Mouse (Mus musculus) urinary bladder, postnatal 4 days (tissue): ENCODE results near the gene Trim59.
"Not testable (repeated sequence)": the region's sequence is repeated elsewhere in the genome, so short reads cannot be mapped to it uniquely, and the experiment has no call there.

Experiments used
- DNase-seq, 2 experiments: peaks; one replicate each; pipeline ENCODE4 v3.0.0; 2021 to 2022; ENCODE audit warnings: low spot score in 2 of 2

Trim59 gene

DNA sequence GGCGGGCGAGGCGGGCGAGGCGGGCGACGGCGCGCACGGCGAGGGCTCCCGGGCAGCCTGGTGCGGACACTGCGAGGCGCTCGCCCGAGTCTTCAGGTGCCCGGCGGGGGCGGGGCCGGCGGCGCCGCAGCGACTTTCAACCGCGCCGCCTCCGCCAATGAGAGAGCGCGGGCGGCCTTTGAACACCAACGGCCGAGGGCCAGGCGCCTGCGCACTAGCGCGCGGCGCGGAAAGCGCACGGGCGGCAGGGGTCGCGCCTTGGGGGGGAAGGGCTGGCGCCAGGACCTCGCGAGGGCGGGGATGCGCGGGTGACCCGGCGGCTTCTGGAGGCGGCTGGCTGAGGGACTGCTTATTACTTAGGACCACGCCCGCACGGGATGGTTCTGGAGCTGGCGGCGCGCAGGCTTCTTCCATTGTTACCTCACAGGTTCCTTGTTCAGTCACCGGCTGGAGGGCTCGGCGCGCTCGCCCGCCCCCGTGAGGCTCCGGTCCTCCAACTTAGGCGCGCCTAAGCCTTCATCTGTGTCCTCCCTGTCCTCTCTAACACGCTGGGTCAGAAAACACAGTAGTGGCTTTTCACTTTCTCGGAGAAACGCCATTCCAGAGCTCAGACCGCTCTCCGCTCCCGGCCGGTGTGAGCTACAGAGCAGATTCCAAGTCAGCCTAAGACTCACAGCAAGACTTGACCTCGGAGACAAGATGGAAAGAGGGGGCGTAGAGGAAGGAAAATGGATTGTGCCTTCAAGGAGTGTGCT lies at the start of gene Trim59:
Gene Trim59, minus strand, starts transcription at position 111 of the 755 bp plus-strand sequence.
- peak; percentile 88 to 89 for DNase-seq

DNA sequence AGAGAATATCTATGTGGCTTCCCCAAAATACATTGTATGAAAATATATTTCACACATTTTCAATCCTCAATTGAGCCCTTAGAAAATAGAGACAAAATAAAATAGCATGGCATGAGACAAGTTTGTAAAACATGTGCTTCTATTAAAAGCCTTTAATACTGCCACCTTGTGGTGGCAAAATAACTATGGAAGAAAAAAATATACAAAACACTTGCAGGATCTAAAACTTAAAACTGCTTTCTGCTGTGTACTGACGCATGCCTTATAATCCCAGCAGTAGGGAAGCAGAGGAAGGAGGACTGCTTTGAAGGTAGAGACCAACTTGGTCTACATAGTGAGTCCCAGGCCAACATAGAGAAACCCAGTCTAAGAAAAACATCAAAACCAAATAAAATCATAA lies 19.4 kb upstream of the Trim59 start:
- DNase-seq = no peak

DNA sequence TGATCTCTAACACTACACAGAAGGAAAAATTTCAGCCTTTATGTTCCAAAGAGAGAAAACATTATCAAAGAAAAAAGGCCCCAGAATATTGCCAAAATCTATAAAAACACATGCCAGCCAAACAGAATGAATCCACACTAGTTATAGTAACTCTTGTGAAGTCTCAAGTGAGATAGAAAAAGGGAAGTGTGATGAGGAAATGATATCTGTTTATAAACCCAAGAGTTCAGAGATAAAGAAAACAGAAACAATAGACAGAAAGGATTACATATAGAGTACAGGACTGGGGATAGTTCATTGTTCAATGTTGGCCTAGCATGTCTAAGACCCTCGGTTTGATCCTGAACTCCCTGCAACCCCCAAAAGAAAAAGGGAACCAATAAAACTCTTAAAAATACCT lies 18.2 kb upstream of the Trim59 start:
- DNase-seq = no peak

DNA sequence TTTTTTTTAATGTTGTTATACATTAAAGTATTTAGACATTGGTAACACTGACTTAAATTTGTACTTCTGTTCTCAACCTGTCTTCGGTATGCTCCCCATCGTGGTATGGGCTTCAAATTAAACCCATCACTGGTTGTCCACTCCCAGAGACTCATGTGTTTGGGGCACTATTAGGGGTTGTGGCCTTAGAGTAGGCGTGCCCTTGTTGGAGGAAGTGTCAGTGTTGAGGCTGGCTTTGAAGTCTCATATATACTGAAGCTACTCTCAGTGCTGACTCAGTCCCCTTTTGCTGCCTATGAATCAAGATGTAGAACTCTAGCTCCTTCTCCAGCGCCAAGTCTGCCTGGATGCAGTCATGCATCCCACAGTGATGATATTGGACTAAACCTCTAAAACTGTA lies 16.1 kb upstream of the Trim59 start:
- DNase-seq = no peak

DNA sequence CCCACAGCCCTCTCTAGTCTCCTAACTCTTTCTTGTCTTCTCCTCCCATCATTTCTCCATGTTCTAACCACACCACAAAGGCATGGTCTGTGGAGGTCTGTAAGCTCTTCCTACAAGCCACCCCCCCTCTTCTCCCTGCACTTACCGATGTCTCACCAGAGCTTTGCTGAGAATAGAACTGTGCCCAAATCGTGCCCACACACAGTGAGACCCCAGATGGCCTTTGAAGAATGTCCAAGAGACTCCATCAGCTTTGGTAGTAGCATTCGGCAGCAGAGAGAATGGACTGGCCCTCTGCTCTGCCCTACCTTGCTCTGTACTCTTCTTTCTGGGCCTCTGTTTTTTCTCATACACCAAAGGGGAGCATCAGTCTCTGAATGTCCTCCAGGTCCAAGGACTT lies 11.3 kb upstream of the Trim59 start:
- no peak for DNase-seq

DNA sequence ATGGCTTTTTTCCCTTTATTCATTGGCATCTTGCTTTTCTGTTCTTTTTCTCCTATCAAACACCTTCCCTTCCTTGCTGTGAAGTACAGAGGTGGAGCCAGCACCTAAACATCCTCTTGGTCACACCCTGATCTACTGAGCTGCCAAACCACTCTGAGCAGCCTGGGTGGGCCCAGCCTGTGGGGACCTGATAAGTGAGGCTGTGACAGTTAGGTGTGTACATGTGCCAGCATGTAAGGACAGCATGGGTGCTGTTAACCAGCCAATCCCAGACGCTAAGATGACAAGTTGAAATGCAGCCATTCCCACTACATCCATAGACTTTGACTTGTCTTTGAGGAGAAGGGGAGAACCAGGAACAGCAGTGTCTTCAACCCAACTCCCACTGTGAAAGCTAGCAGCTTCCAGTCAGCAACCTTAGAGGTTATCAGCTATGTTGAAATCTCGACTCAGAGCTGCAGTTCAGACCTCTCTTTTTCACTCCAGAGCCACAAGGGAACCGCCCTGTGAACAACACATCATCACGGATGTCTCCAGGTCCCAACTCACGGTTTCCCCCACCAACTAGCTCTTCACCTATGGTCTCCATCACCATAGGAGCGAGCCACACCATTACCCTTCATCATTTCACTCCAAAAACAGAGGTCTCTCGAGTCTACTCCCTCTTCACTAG lies 10.3 kb upstream of the Trim59 start:
- no peak for DNase-seq

DNA sequence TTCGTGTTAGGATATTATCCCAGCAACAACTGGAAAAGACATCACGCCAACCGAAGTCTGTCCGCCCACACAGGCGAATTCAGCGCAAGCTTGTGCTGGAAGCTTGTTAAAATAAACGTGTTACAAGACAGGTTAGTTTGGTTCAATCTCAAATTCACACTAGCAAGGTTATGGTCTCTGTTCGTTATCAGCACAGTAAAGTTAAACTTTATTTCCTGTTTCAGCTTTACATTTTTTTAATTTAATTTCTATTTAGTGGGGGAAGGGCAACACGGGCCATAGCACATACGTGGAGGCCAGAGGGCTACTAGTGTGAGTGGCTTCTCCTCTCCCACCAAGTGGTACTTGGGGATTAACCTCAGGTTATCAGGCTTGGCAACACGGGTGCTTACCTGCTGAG lies 7.3 kb upstream of the Trim59 start:
- DNase-seq = no peak

DNA sequence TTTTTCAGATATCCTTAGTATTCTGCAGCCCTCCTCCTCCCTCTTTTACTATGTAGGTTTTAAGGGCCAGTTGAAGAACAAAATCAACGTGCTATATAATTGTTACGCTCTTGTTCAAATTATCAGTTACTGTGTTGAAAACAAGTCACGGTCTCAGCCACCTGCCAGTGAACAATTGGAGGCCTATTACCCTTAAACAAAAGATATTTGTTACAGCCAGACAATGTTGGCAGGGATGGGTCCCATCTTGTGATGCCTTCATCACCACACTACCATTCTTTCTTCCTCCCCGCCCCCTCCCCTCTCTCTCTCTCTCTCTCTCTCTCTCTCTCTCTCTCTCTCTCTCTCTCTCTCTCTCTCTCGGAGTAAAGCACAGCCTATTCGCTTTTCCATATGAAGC lies 4.5 kb upstream of the Trim59 start:
- no peak for DNase-seq

DNA sequence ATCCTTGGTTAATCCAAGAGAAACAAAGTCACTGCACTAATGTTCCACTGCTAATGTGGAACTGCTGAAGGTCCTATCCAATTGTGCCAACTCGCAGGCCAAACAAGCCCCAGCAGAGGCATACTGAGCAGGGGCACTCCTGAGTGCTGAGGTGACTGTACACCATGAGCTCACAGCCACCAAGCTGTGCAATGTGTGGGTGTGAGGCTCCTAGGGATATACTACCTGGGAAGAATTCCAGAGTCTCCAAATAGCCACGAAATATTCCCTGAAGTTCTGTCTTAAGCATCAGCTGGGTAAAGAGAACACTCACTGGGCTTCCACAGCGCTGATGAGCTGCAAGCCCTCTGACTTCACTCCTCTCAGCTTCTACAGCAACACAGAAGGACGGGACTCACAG lies 3.1 kb upstream of the Trim59 start:
- no peak for DNase-seq

DNA sequence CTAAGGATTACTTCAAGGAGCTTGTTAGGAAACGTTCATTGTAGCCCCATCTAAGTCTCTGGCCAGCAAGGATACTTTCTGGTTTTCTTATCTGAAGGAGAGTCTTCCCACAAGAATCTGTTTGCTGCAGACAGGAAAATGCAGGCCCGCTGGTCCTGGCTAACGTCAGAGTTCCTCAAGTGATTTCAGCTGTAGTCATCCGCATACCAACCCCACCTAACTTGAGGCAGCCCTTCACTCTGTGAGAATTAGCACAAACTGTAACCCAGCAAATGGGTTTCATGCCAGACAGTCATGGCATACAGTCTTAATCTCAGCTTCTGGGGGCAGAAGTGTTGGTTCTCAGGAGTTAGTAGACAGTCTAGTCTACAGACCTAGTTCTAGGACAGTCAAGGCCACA lies 2.0 kb upstream of the Trim59 start:
- no peak for DNase-seq

DNA sequence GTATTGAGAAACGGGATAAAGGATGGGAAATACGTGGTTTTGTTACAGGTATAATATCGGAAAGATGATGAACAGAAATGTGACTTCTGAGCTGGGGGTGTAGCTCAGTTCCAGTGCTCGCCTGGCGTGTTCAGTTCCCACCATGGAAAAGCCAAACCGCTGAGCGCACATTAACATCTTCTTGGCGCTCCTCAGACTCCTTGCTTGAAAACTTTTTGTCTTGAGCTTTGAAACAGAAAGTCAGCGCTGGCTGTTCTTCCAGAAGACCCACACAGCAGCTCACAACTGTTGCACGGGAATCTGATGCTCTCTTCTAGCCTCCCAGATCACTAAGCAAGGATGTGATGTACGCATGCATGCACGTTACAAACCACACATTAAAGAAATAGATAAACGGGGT lies 1.2 kb upstream of the Trim59 start:
- no peak for DNase-seq

DNA sequence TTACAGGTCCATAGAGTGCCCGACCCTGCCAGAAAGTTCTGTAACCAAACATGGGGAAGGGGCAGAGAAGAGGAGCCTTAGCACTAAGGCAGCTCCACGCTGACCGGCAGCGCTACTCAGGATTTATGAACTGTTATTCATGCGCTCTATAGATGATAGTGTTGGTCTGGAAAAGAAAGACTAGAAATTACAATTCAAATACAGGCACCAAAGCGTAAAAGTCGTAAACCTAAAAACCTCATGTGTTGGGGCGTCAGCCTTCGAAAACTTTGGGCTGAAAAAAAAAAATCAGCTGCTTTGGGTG lies 797 bp upstream of the Trim59 start:
- DNase-seq = no peak

DNA sequence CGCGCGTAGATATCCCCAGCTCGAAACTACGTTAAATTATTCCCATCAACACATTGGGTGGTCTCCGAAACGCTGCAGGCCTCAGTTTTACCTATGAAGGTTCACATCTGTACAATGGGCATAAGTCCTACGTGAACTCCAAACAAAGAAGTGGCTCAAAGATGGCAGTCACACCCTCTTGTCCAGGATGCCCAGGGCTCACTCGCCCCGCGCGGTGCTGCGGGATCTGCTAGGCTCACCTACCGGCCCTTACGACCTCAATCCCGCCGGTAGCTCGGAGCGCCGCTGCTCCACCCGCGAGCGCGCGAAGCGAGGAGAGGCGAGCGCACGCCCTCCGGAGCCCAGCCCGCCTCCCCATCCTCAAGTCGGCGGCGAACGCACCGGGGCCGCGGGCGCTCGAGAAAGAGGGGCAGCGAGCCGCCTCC lies 376 bp downstream of the Trim59 start:
- DNase-seq = peak in 1 of 2 experiments; percentile 61

DNA sequence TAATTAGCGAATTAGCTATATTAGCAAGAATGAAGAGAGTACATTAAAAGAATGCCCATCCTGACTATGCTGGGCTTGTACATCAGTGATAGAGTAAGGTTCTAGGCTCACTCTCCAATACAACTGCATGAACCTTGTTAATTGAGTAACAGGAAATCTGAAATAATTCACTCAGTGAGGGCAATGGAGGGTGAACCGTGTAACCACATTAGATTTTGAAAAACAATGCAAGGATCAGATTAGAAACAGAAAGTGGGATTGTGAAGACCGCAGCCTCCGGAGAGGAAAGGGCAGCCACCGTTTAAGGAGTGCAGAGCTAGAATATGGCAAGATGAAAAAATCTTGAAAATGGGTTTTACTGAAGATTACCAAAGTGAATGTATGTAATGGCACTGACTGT lies 3.3 kb downstream of the Trim59 start:
- DNase-seq = no peak

DNA sequence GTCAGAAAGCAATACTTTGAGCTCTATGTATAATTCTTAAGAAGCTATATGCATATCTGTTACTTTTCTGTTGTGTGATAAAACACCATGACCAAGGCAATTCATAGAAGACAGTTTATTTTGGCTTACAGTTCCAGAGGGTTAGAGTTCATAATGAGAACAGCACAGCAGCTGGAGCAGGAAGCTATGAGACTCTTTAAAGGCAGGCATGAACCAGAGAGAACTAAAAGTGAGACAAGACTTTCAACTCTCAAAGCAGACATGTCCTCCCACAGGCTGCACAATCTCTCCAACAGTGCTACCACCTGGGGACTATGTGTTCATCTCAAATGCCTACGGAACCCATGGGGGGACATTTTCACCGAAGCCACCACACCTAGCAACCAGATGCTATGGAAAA lies 4.5 kb downstream of the Trim59 start:
- DNase-seq = no peak

DNA sequence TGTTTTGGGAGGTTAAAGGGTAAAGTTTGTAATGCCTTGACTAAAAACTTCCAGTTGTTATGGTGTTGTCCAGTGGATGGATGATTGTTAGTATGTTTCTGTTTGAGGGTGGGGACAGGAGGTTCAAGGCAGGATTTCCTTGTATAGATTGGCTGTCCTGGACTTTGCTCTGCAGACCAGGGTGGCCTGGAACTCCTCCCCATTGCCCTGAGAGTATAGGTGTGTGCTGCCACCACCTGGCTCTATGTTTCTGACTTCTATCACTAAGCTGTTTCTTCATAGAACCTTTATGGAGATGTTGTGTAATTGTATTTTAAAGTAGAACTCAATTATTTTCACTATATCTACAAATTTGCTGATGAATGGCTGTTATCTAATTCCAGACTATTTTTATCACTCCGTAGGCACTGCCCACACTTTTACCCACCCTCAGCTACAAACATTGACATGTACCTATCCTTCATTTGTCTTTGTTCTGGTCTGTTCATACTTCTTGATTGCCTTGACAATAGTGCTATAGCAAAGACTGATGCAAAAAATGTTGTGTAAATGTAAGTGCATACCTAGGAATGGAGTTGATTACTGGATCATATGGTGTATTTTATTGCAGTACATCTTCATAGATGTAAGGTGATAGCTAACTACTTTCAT lies 18.3 kb downstream of the Trim59 start:
- DNase-seq = no peak

DNA sequence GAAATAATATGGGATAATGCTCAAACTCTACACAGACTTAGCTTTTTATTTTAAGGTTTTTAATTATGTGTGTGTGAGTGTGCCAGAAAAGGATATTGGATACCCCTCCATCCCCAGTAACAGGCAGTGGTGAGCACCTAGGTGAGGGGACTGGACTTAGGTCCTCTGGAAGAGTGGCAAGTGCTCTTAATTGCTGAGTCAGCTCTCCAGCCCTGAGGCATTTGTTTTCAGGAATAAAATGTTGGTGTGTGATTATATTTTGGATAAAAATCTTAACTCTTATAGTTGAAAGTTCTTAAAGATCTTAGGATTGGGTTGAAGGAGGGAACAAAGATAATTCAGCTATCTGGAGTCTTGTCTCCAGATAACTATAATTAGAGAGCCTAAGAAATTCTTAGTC lies 23.8 kb downstream of the Trim59 start:
- DNase-seq = no peak

DNA sequence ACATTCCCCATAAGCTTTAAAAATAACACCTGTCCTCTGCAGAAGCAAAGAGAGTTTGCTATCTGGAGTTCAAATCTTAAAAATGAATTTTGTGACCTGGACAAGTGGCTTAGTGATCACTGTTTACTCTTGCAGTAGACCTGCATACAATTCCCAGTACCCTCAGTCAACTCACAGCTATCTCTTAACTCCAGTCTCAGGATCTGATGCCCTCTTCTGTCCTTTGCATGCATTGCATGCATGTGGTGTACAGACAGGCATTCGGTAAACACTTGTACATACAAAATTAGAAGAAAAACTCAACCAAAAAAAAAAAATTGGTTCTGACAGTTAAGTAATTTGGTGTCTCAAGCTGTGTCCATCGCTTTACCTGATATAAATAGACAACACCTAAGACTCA lies 24.3 kb downstream of the Trim59 start:
- no peak for DNase-seq

DNA sequence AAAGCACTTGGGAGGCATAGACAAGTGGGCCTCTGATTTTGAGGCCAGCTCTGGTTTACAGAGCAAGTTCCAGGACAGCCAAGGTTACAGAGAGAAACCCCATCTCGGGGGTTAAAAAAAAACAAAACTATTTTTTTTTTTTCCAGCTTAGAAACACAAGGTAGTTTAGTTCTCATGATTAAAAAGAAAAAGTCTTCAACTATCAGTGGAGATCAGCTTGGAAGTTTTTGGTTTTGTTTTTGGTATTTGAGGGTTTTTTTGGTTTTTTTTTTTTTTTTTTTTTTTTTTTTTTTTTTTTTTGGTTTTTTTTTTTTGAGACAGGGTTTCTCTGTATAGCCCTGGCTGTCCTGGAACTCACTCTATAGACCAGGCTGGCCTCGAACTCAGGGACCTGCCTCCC lies 25.9 kb downstream of the Trim59 start:
- DNase-seq = not testable (repeated sequence)

DNA sequence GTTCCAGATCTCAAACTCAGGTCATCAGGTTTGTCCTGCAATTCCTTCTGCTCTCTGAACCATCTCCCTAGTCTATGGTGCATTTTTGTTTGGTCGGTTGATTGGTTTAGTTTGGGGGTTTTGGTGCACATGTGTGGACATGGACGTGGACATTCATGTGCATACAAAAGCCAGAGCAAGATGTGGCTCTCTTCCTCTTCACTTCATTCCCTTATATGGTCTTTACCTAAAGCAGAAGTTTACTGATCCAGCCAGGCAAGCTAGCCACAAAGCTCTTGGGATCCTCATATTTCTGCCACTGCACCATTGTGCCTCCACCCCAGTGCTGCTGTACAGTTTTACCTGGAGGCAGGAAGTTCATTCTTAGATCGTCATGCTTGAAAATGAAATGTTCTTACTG lies 27.4 kb downstream of the Trim59 start:
- DNase-seq = no peak

DNA sequence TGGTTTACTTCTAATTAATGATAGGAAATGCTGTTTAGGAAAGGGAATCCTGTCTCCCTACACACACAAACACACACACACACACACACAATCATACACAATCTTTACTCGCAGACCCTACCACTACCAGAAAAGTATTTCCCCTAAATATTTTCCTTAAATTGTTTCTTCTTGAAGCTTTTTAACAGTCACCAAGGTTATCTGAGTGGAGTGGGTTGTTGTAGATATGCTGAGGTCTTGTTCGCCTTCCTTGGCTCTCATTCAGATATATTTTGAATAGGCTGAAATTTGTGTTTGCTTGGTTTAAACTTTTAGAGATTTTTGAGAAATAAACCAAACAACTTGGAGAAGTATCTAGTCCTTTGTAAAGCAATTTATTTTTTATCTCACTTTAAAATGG lies 35.7 kb downstream of the Trim59 start:
- DNase-seq = no peak

DNA sequence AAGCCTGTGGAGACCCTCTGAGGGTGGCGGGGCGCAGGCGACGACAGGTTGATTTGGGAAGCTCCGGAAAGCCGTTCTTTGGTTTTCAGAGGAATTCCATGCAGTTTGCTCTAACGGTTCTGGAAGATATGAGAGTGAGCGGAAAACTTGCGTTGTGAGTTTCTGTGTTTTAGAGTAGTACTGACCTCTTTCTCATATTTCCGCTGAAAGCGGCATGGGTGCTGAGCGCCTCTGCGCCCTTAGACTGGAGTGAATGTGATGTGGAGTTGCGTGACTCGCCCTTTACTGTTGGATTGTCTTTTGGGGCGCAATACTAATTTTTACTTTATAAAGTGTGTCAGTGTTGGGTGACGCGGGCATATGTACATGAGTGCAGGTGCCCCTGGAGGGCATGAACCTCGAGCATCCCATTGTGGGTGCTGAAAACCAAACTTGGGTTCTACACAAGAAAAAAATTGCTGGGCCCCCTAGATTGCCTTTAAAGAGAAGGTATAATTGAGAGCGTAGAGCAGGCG lies 38.3 kb downstream of the Trim59 start:
- no peak for DNase-seq
